Mouse (Mus musculus) forebrain, embryonic 15.5 days (tissue): ENCODE data around the gene Fry. TPM values are rescaled to one million over a fixed set of nuclear protein-coding genes. Genes with fewer than 3 reads are reported as not detected.
"Not testable (repeated sequence)": the region's sequence is repeated elsewhere in the genome, so short reads cannot be mapped to it uniquely, and the experiment has no call there.

Source experiments
- ATAC-seq: fragments of 200-750 bp; cut with Nextera tagmentation; replicated peaks from 2 replicates; pipeline ENCODE4 v1.8.0; 2017; ENCODE audit warnings: mild to moderate bottlenecking, moderate TSS enrichment, moderate library complexity
- H3K27ac ChIP-seq: fragments of 300-500 bp; sonication (generic); replicated peaks from 2 replicates; pipeline ENCODE4 v1.5.1; 2015; ENCODE audit warnings: mild to moderate bottlenecking, inconsistent platforms
- H3K27me3 ChIP-seq: fragments of 300-500 bp; sonication (generic); 2 replicates; pipeline ENCODE4 v1.6.1; 2015; ENCODE audit warnings: inconsistent platforms
- H3K36me3 ChIP-seq: fragments of 300-500 bp; sonication (generic); 2 replicates; pipeline ENCODE4 v1.6.1; 2015; ENCODE audit warnings: mild to moderate bottlenecking, inconsistent platforms
- H3K4me1 ChIP-seq: fragments of 300-500 bp; sonication (generic); 2 replicates; pipeline ENCODE4 v1.6.1; 2015; ENCODE audit warnings: inconsistent platforms
- H3K4me2 ChIP-seq: fragments of 300-500 bp; sonication (generic); replicated peaks from 2 replicates; pipeline ENCODE4 v1.6.1; 2015; ENCODE audit warnings: mild to moderate bottlenecking, inconsistent platforms
- H3K4me3 ChIP-seq: fragments of 300-500 bp; sonication (generic); 2 replicates; pipeline ENCODE4 v1.5.1; 2015; ENCODE audit warnings: mild to moderate bottlenecking, inconsistent platforms
- H3K9ac ChIP-seq: fragments of 300-500 bp; sonication (generic); replicated peaks from 2 replicates; pipeline ENCODE4 v1.6.1; 2015; ENCODE audit warnings: mild to moderate bottlenecking, inconsistent platforms
- H3K9me3 ChIP-seq: fragments of 300-500 bp; sonication (generic); 2 replicates; pipeline ENCODE4 v1.6.1; 2016; ENCODE audit warnings: inconsistent platforms
- WGBS: fragments of 180-500 bp; shearing (Covaris S2); methylation state at CpG from one replicate; pipeline ENCODE4 v1.1.7; 2015; ENCODE audit warnings: mixed read lengths; 5-methylcytosine and 5-hydroxymethylcytosine counted together
- polyA plus RNA-seq: library from polyadenylated mRNA; unstranded; fragments of >200 nt; fragmentation: Nextera tagmentation; extraction: Ambion mirVana; gene quantifications from 2 replicates; pipeline ENCODE4 v1.2.1, GENCODE M21; 2015

The Fry gene
- polyA plus RNA-seq, 1 experiment from 2014 or later, result 36.3 TPM

- Histone ChIP-seq H3K4me2 (no peak overlapping the region), H3K27ac (no peak overlapping the region), H3K9me3 (no peaks in the 10 kb centered on the region), H3K9ac (no peak overlapping the region), H3K4me3 (no peak overlapping the region), H3K36me3 (peaks cover 45% of the 10 kb centered on the region), H3K27me3 (no peaks in the 10 kb centered on the region), H3K4me1 (no peaks in the 10 kb centered on the region)
- ATAC-seq, result no peak
- WGBS, result 83% methylated on average over 4 of the region's 4 CpGs
Measured at GRCm38 (mm10) chr5:150459801-150460200, 341.4 kb downstream of the Fry start.

- Histone ChIP-seq H3K27ac (no peak overlapping the region), H3K4me3 (no peak overlapping the region), H3K9ac (no peak overlapping the region), H3K27me3 (no peaks in the 10 kb centered on the region), H3K4me1 (no peaks in the 10 kb centered on the region), H3K9me3 (no peaks in the 10 kb centered on the region), H3K36me3 (peaks cover 20% of the 10 kb centered on the region), H3K4me2 (no peak overlapping the region)
- WGBS, result 72% methylated on average over 3 of the region's 3 CpGs
- no peak for ATAC-seq
Measured at GRCm38 (mm10) chr5:150464721-150465120, 346.3 kb downstream of the Fry start.

GRCm38 (mm10) chr5:150465218-150465617 is 346.8 kb downstream of the Fry start:
- Histone ChIP-seq H3K36me3 (peaks cover 17% of the 10 kb centered on the region), H3K4me3 (no peak overlapping the region), H3K9ac (no peak overlapping the region), H3K4me2 (no peak overlapping the region), H3K27ac (no peak overlapping the region), H3K9me3 (no peaks in the 10 kb centered on the region), H3K27me3 (no peaks in the 10 kb centered on the region), H3K4me1 (no peaks in the 10 kb centered on the region)
- WGBS, result 77% methylated on average over 6 of the region's 6 CpGs
- ATAC-seq, result no peak

GRCm38 (mm10) chr5:150466132-150466531 is 347.7 kb downstream of the Fry start:
- Histone ChIP-seq H3K27me3 (no peaks in the 10 kb centered on the region), H3K36me3 (peaks cover 22% of the 10 kb centered on the region), H3K4me1 (no peaks in the 10 kb centered on the region), H3K9me3 (no peaks in the 10 kb centered on the region), H3K9ac (no peak overlapping the region), H3K27ac (no peak overlapping the region), H3K4me2 (no peak overlapping the region), H3K4me3 (no peak overlapping the region)
- 81% methylated on average over 12 of the region's 12 CpGs for WGBS
- ATAC-seq, result no peak

- Histone ChIP-seq H3K9ac (no peak overlapping the region), H3K4me1 (no peaks in the 10 kb centered on the region), H3K4me3 (no peak overlapping the region), H3K9me3 (no peaks in the 10 kb centered on the region), H3K27ac (no peak overlapping the region), H3K27me3 (no peaks in the 10 kb centered on the region), H3K36me3 (peaks cover 44% of the 10 kb centered on the region), H3K4me2 (no peak overlapping the region)
- no peak for ATAC-seq
- 77% methylated on average over 6 of the region's 6 CpGs for WGBS
Measured at GRCm38 (mm10) chr5:150468431-150468830, 350.0 kb downstream of the Fry start.

GRCm38 (mm10) chr5:150477364-150477763 is 358.9 kb downstream of the Fry start:
- Histone ChIP-seq H3K4me1 (no peaks in the 10 kb centered on the region), H3K9ac (no peak overlapping the region), H3K27ac (no peak overlapping the region), H3K4me2 (no peak overlapping the region), H3K9me3 (no peaks in the 10 kb centered on the region), H3K4me3 (no peak overlapping the region), H3K27me3 (no peaks in the 10 kb centered on the region), H3K36me3 (peaks cover 37% of the 10 kb centered on the region)
- ATAC-seq, result no peak
- 78% methylated on average over 4 of the region's 4 CpGs for WGBS

- Histone ChIP-seq H3K4me2 (no peak overlapping the region), H3K4me1 (no peaks in the 10 kb centered on the region)
- WGBS, result 87% methylated on average over 4 of the region's 4 CpGs
Measured at GRCm38 (mm10) chr5:150478612-150479011, 360.2 kb downstream of the Fry start.

GRCm38 (mm10) chr5:150485198-150485597 is 366.8 kb downstream of the Fry start:
- no peak overlapping the region for H3K4me3 ChIP-seq
- ATAC-seq, result no peak
- no peak overlapping the region for H3K27ac ChIP-seq
- no peak overlapping the region for H3K9ac ChIP-seq
- peaks cover 25% of the 10 kb centered on the region for H3K36me3 ChIP-seq
- H3K27me3 ChIP-seq, result no peaks in the 10 kb centered on the region
- no peak overlapping the region for H3K4me2 ChIP-seq
- H3K4me1 ChIP-seq, result no peaks in the 10 kb centered on the region
- 80% methylated on average over 3 of the region's 3 CpGs for WGBS
- H3K9me3 ChIP-seq, result no peaks in the 10 kb centered on the region

More at GRCm38 (mm10) chr5:150478612-150479011, 360.2 kb downstream of the Fry start:
- no peak overlapping the region for H3K4me3 ChIP-seq
- no peak for ATAC-seq
- H3K36me3 ChIP-seq, result peaks cover 35% of the 10 kb centered on the region
- H3K27ac ChIP-seq, result no peak overlapping the region
- no peaks in the 10 kb centered on the region for H3K9me3 ChIP-seq
- H3K9ac ChIP-seq, result no peak overlapping the region
- no peaks in the 10 kb centered on the region for H3K27me3 ChIP-seq

- no peak overlapping the region for H3K27ac ChIP-seq
- no peak for ATAC-seq
- no peak overlapping the region for H3K9ac ChIP-seq
- no peak overlapping the region for H3K4me3 ChIP-seq
- no peaks in the 10 kb centered on the region for H3K27me3 ChIP-seq
- 83% methylated on average over 3 of the region's 3 CpGs for WGBS
- no peak overlapping the region for H3K4me2 ChIP-seq
- no peaks in the 10 kb centered on the region for H3K4me1 ChIP-seq
- no peaks in the 10 kb centered on the region for H3K9me3 ChIP-seq
- H3K36me3 ChIP-seq, result peaks cover 9% of the 10 kb centered on the region; the same call in 1 of the 2 replicates
Measured at GRCm38 (mm10) chr5:150490285-150490684, 371.8 kb downstream of the Fry start.

- H3K9ac ChIP-seq, result no peak overlapping the region
- peaks cover 10% of the 10 kb centered on the region; the same call in 1 of the 2 replicates for H3K36me3 ChIP-seq
- H3K4me2 ChIP-seq, result no peak overlapping the region
- H3K4me1 ChIP-seq, result no peaks in the 10 kb centered on the region
- ATAC-seq, result no peak
- no peaks in the 10 kb centered on the region for H3K9me3 ChIP-seq
- H3K27me3 ChIP-seq, result no peaks in the 10 kb centered on the region
- H3K4me3 ChIP-seq, result no peak overlapping the region
- no peak overlapping the region for H3K27ac ChIP-seq
- WGBS, result 81% methylated on average over 8 of the region's 8 CpGs
Measured at GRCm38 (mm10) chr5:150490821-150491220, 372.4 kb downstream of the Fry start.

GRCm38 (mm10) chr5:150491573-150492173 is 373.2 kb downstream of the Fry start:
- H3K4me3 ChIP-seq, H3K4me1 ChIP-seq, H3K9me3 ChIP-seq, H3K4me2 ChIP-seq, ATAC-seq, H3K9ac ChIP-seq, H3K27me3 ChIP-seq, H3K27ac ChIP-seq: not testable (repeated sequence)
- WGBS, result 91% methylated on average over 4 of the region's 4 CpGs
- peaks cover 18% of the 10 kb centered on the region for H3K36me3 ChIP-seq

GRCm38 (mm10) chr5:150495792-150496191 is 377.3 kb downstream of the Fry start:
- no peaks in the 10 kb centered on the region for H3K9me3 ChIP-seq
- ATAC-seq, result no peak
- no peaks in the 10 kb centered on the region for H3K27me3 ChIP-seq
- H3K27ac ChIP-seq, result no peak overlapping the region
- H3K4me2 ChIP-seq, result no peak overlapping the region
- no peak overlapping the region for H3K9ac ChIP-seq
- 45% methylated on average over 6 of the region's 6 CpGs for WGBS
- H3K4me3 ChIP-seq, result no peak overlapping the region
- peaks cover 18% of the 10 kb centered on the region for H3K36me3 ChIP-seq
- H3K4me1 ChIP-seq, result no peaks in the 10 kb centered on the region
